Mouse (Mus musculus) heart, postnatal 0 days (tissue): ENCODE results near the gene Tmem169. TPM values are rescaled to one million over a fixed set of nuclear protein-coding genes. Genes with fewer than 3 reads are reported as not detected.
"Not testable (repeated sequence)": the region's sequence is repeated elsewhere in the genome, so short reads cannot be mapped to it uniquely, and the experiment has no call there.

ENCODE experiments used
- ATAC-seq: fragments of 200-750 bp; cut with Nextera tagmentation; 2 replicates; pipeline ENCODE4 v1.8.0; 2017; ENCODE audit warnings: low read depth, moderate number of reproducible peaks, moderate library complexity; ENCODE audit not compliant: insufficient read depth
- DNase-seq: peaks from one replicate; pipeline ENCODE4 v3.0.0-alpha.2; 2016; ENCODE audit warnings: low spot score
- H3K27ac ChIP-seq: fragments of 300-500 bp; sonication (generic); 2 replicates; pipeline ENCODE4 v1.5.1; 2014; ENCODE audit warnings: low read depth, mild to moderate bottlenecking
- H3K27me3 ChIP-seq: fragments of 300-500 bp; sonication (generic); 2 replicates; pipeline ENCODE4 v1.6.1; 2014; ENCODE audit warnings: low read length, mixed read lengths; ENCODE audit not compliant: control insufficient read depth, insufficient read depth
- H3K36me3 ChIP-seq: fragments of 300-500 bp; sonication (generic); replicated peaks from 2 replicates; pipeline ENCODE4 v1.6.1; 2014; ENCODE audit warnings: low read length, mixed read lengths; ENCODE audit not compliant: control insufficient read depth, insufficient read depth
- H3K4me1 ChIP-seq: fragments of 300-500 bp; sonication (generic); 2 replicates; pipeline ENCODE4 v1.6.1; 2014; ENCODE audit warnings: antibody characterized with exemption; ENCODE audit not compliant: control insufficient read depth, insufficient read depth
- H3K4me2 ChIP-seq: fragments of 300-500 bp; sonication (generic); 2 replicates; pipeline ENCODE4 v1.6.1; 2014; ENCODE audit warnings: low read depth, mild to moderate bottlenecking, low read length, moderate library complexity
- H3K4me3 ChIP-seq: fragments of 300-500 bp; sonication (generic); 2 replicates; pipeline ENCODE4 v1.5.1; 2014; ENCODE audit warnings: low read depth, low read length
- H3K9ac ChIP-seq: fragments of 300-500 bp; sonication (generic); replicated peaks from 2 replicates; pipeline ENCODE4 v1.6.1; 2014; ENCODE audit warnings: low read depth, low read length, mixed read lengths
- H3K9me3 ChIP-seq: fragments of 300-500 bp; sonication (generic); replicated peaks from 2 replicates; pipeline ENCODE4 v1.6.1; 2016; ENCODE audit warnings: low read length; ENCODE audit not compliant: control insufficient read depth
- CTCF ChIP-seq: IDR thresholded peaks from 2 replicates; pipeline ENCODE4 v1.5.1; 2016; ENCODE audit warnings: antibody characterized with exemption, control low read depth, low read depth
- EP300 ChIP-seq: IDR thresholded peaks from 2 replicates; pipeline ENCODE4 v1.6.1; 2016; ENCODE audit warnings: antibody characterized with exemption, low read depth
- WGBS: fragments of 180-500 bp; shearing (Covaris S2); extraction: QIAGEN DNeasy Blood & Tissue Kit; methylation state at CpG from one replicate; pipeline ENCODE4 v1.1.7; 2014; 5-methylcytosine and 5-hydroxymethylcytosine counted together
- polyA plus RNA-seq: library from polyadenylated mRNA; unstranded; fragments of >200 nt; fragmentation: Nextera tagmentation; extraction: Ambion mirVana; gene quantifications from 2 replicates; pipeline ENCODE4 v1.2.1, GENCODE M21; 2015
- total RNA-seq: library from RNA; depleted of rRNA; stranded (reverse); fragments of >200 nt; gene quantifications from 2 replicates; pipeline ENCODE4 v1.2.3, GENCODE M21; 2014; ENCODE audit warnings: low replicate concordance

Tmem169 gene
- total and polyA plus RNA-seq, 2 experiments from 2014 or later, result not detected

DNA sequence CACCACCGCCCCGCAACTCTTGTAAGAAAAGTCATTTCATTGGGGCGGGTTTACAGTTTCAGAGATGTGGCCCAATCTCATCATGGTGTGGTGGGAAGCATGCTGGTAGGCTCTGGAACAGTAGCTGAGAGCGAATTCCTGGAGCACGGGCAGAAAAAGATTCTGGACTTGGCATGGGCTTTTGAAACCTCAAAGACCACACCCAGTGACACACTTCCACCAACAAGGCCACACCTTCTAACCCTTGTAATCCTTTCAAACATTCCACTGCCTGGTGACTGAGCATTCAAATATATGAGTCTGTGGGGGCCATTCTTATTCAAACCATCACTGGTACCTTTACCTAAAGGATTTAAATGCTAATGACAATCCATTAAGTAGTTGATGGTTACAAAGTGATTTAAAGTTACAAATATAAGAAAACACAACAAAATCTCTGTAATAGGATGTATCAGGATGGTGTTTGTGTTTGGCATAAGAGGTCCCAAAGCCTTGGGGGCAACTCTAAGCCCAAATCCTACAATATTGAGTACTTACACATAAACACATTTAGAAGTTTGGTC is 41.5 kb upstream of the Tmem169 start:
- Histone ChIP-seq H3K4me1 (no peaks in the 10 kb centered on the region), H3K27ac (no peak overlapping the region), H3K9me3 (no peaks in the 10 kb centered on the region), H3K4me2 (no peak overlapping the region), H3K9ac (no peak overlapping the region), H3K4me3 (no peak overlapping the region), H3K27me3 (no peaks in the 10 kb centered on the region), H3K36me3 (no peaks in the 10 kb centered on the region)
- TF ChIP-seq EP300 (no peak), CTCF (no peak)
- no peak for DNase-seq
- 82% methylated on average over 5 of the region's 5 CpGs for WGBS
- no peak for ATAC-seq

- H3K9me3 ChIP-seq, result no peaks in the 10 kb centered on the region
- peak overlapping the region; percentile 82 for H3K9ac ChIP-seq
- H3K4me2 ChIP-seq, result peak overlapping the region; percentile 65
- ATAC-seq, result peak; percentile 98
- H3K4me3 ChIP-seq, result peak overlapping the region; percentile 50
- H3K27me3 ChIP-seq, result no peaks in the 10 kb centered on the region
- H3K36me3 ChIP-seq, result no peaks in the 10 kb centered on the region
- peak overlapping the region; percentile 97 for H3K27ac ChIP-seq
- no peak for TF ChIP-seq EP300
- no peak for TF ChIP-seq CTCF
- peak; percentile 90 for DNase-seq
- no peaks in the 10 kb centered on the region for H3K4me1 ChIP-seq
- WGBS, result under 1% methylated on average over 47 of the region's 47 CpGs
Observed at GRCm38 (mm10) chr1:72243656-72244316, 40.4 kb upstream of the Tmem169 start.

DNA sequence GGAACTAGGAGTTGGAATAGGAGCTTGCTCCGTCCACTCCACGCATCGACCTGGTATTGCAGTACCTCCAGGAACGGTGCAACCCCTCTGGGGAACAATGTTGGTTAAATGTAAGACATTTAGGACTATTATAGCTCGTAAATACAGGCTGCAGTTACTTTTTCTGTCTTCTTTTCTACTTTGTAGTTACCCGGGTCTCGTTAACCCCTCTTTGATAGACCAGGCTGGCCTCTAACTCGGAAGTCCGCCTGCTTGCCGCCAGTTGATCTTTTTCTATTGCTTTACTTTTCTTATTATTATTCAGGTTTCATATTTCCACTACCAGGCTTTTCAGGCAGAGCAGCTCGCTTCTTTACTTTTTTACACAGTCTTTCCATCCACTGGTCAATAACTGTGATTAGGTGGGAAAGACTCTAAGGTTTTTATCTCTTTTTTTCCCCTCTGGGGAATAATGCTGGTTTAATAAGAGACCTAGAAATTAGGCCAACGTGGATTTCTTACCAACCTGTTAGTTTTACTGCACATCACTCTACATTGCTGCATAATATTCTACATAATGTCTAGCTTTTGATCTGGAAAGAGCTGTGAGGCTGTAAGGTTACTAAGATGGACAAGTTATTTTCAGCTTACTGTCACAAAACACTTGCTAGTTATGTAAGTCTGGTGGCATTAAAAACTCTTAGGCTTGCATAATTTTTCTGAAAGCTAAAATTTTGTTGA is 39.7 kb upstream of the Tmem169 start:
- TF ChIP-seq CTCF, result no peak
- no peak for TF ChIP-seq EP300
- no peak; the same call in 1 of the 2 replicates for ATAC-seq
- WGBS, result 3% methylated on average over 12 of the region's 12 CpGs

GRCm38 (mm10) chr1:72248226-72248737 is 35.9 kb upstream of the Tmem169 start:
- DNase-seq, H3K4me3 ChIP-seq, H3K27me3 ChIP-seq, ATAC-seq, H3K27ac ChIP-seq, H3K4me2 ChIP-seq, H3K9me3 ChIP-seq, H3K4me1 ChIP-seq, H3K9ac ChIP-seq, H3K36me3 ChIP-seq: not testable (repeated sequence)
- WGBS, result 52% methylated on average over 9 of the region's 9 CpGs

More for the DNA sequence above, 39.7 kb upstream of the Tmem169 start:
- Histone ChIP-seq H3K36me3 (no peaks in the 10 kb centered on the region), H3K27me3 (no peaks in the 10 kb centered on the region), H3K4me1 (no peaks in the 10 kb centered on the region), H3K9ac (peak overlapping the region; percentile 82; the same call in 1 of the 2 replicates), H3K4me2 (peak overlapping the region; percentile 65), H3K4me3 (peak overlapping the region; percentile 50), H3K27ac (peak overlapping the region; percentile 97), H3K9me3 (no peaks in the 10 kb centered on the region)
- DNase-seq, result peak; percentile 54

DNA sequence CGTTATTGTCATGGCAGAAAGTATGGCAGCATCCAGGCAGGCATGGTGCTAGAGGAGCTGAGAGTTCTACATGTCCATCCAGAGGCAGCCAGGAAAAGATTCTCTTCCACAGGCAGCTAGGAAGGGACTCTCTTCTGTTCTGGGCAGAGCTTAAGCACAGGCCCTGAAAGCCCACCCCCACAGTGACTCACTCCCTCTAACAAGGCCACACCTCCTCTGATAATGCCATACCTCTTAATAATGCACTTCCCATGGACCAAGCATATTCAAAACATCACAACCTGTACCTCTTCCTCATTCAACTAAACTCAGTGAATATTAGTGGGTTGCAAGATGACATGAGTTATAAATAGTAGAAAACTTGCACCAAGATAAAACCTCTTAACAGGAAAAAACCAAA is 32.4 kb upstream of the Tmem169 start:
- no peak for TF ChIP-seq CTCF
- no peak for TF ChIP-seq EP300
- no peak overlapping the region for H3K27ac ChIP-seq
- 75% methylated on average over 1 of the region's 1 CpGs for WGBS
- no peak overlapping the region for H3K4me2 ChIP-seq
- H3K27me3 ChIP-seq, result no peaks in the 10 kb centered on the region
- H3K4me1 ChIP-seq, result peaks cover 5% of the 10 kb centered on the region; the same call in 1 of the 2 replicates
- no peak for DNase-seq
- ATAC-seq, result no peak
- no peaks in the 10 kb centered on the region for H3K36me3 ChIP-seq
- H3K4me3 ChIP-seq, result no peak overlapping the region
- H3K9ac ChIP-seq, result no peak overlapping the region
- no peaks in the 10 kb centered on the region for H3K9me3 ChIP-seq
